Comparison of ENCODE assay signal across 8 mouse cellular contexts in genomic region chr2:13371797-13372170, GRCm38 (mm10).
DNase-seq lines count a peak whose midpoint lies in the region; ATAC-seq and TF ChIP-seq lines count a peak whose summit lies in the region.

No protein-coding gene starts in this region.

- no peaks in the 10 kb centered on the region for H3K27me3 ChIP-seq in lung, embryonic 15.5 days
- no peaks in the 10 kb centered on the region for H3K27me3 ChIP-seq in heart, embryonic 11.5 days (ENCODE audit: control insufficient read depth, insufficient read depth, low read length)
- H3K27me3 ChIP-seq in limb, embryonic 15.5 days, result no peaks in the 10 kb centered on the region

- H3K4me1 ChIP-seq in lung, embryonic 15.5 days, result peaks cover 23% of the 10 kb centered on the region
- H3K4me1 ChIP-seq in heart, embryonic 11.5 days (ENCODE audit: control insufficient read depth, insufficient read depth, low read length), result peaks cover 14% of the 10 kb centered on the region; the same call in 1 of the 2 replicates
- H3K4me1 ChIP-seq in limb, embryonic 15.5 days, result peaks cover 14% of the 10 kb centered on the region
- peaks cover 6% of the 10 kb centered on the region; the same call in 1 of the 2 replicates for H3K4me1 ChIP-seq in olfactory bulb, adult 2 months (ENCODE audit: control insufficient read depth, insufficient read depth, low read length)

- peak; percentile 52; the same call in 1 of the 2 replicates for ATAC-seq in lung, embryonic 15.5 days (ENCODE audit: borderline replicate concordance, extremely low read depth, low FRiP score, low TSS enrichment)
- peak; percentile 84 for ATAC-seq in heart, embryonic 11.5 days (replicated peaks; ENCODE audit: insufficient number of reproducible peaks, low FRiP score, low TSS enrichment)
- ATAC-seq in limb, embryonic 15.5 days (ENCODE audit: insufficient number of reproducible peaks, low FRiP score, low TSS enrichment, low read depth), result no peak

- intact Hi-C loops in left cerebral cortex, postnatal 25 days (cut with DNase I), result no loop called here

- no peaks in the 10 kb centered on the region for H3K36me3 ChIP-seq in lung, embryonic 15.5 days
- H3K36me3 ChIP-seq in heart, embryonic 11.5 days (ENCODE audit: control insufficient read depth, insufficient read depth, low read length), result no peaks in the 10 kb centered on the region
- H3K36me3 ChIP-seq in limb, embryonic 15.5 days, result no peaks in the 10 kb centered on the region

- TF ChIP-seq CTCF in olfactory bulb, adult 2 months (IDR thresholded peaks at IDR 0.05; ENCODE audit: insufficient read depth, low read depth, low read length), result no peak

- no peak overlapping the region for H3K4me3 ChIP-seq in lung, embryonic 15.5 days
- H3K4me3 ChIP-seq in heart, embryonic 11.5 days (ENCODE audit: low read depth, low read length), result no peak overlapping the region
- no peak overlapping the region for H3K4me3 ChIP-seq in limb, embryonic 15.5 days
- H3K4me3 ChIP-seq in olfactory bulb, adult 2 months (ENCODE audit: insufficient read depth, low read depth, low read length), result no peak overlapping the region

- H3K9ac ChIP-seq in lung, embryonic 15.5 days, result no peak overlapping the region
- peak overlapping the region; percentile 29; the same call in 1 of the 2 replicates for H3K9ac ChIP-seq in heart, embryonic 11.5 days (ENCODE audit: low read depth, low read length)
- H3K9ac ChIP-seq in limb, embryonic 15.5 days, result no peak overlapping the region

- peak overlapping the region; percentile 90 for H3K27ac ChIP-seq in lung, embryonic 15.5 days
- peak overlapping the region; percentile 97 for H3K27ac ChIP-seq in heart, embryonic 11.5 days (ENCODE audit: low read depth, low read length)
- H3K27ac ChIP-seq in limb, embryonic 15.5 days, result peak overlapping the region; percentile 78
- H3K27ac ChIP-seq in olfactory bulb, adult 2 months (ENCODE audit: insufficient read depth, low read depth, low read length), result peak overlapping the region; percentile 38; the same call in 1 of the 2 replicates

- no peak overlapping the region for H3K4me2 ChIP-seq in lung, embryonic 15.5 days
- peak overlapping the region; percentile 45 for H3K4me2 ChIP-seq in heart, embryonic 11.5 days
- no peak overlapping the region for H3K4me2 ChIP-seq in limb, embryonic 15.5 days

- no peak for TF ChIP-seq POLR2A in olfactory bulb, adult 2 months (IDR thresholded peaks at IDR 0.05; ENCODE audit: insufficient read depth, low read depth, low read length)

- WGBS in lung, embryonic 15.5 days, result 3% methylated on average over 4 of the region's 4 CpGs
- WGBS in heart, embryonic 11.5 days (ENCODE audit: insufficient replicate concordance), result 3% methylated on average over 4 of the region's 4 CpGs
- WGBS in limb, embryonic 15.5 days, result 12% methylated on average over 4 of the region's 4 CpGs
- WGBS in olfactory bulb, adult 2 months, result 18% methylated on average over 4 of the region's 4 CpGs

- no peak for DNase-seq in lung, adult 18-20 months
- DNase-seq in left cerebral cortex, postnatal 25 days (ENCODE audit: low spot score in 2 of 2), result no peak
- DNase-seq in cerebellum, adult 11-12 months, result no peak
- DNase-seq in cerebellum, postnatal 25 days, result no peak

- H3K9me3 ChIP-seq in lung, embryonic 15.5 days, result no peaks in the 10 kb centered on the region
- H3K9me3 ChIP-seq in heart, embryonic 11.5 days (replicated peaks; ENCODE audit: control insufficient read depth, low read length), result no peaks in the 10 kb centered on the region
- H3K9me3 ChIP-seq in limb, embryonic 15.5 days, result no peaks in the 10 kb centered on the region

Comparison
In these comparisons a context has a peak if more than half of its experiments do, and no peak if none do; other contexts are left out.
1. H3K27ac ChIP-seq: peak in every context shown above with its lines; median percentile 97 in heart, embryonic 11.5 days; 90 in lung, embryonic 15.5 days; 78 in limb, embryonic 15.5 days; 38 in olfactory bulb, adult 2 months.